Mouse (Mus musculus) forebrain, embryonic 10.5 days (tissue): ENCODE data around the gene Smyd4. TPM values are rescaled to one million over a fixed set of nuclear protein-coding genes. Genes with fewer than 3 reads are reported as not detected.
A peak's percentile ranks its signal among the peaks of the same experiment; 100 is the strongest.
"Not testable (repeated sequence)": the region's sequence is repeated elsewhere in the genome, so short reads cannot be mapped to it uniquely, and the experiment has no call there.

Experiments
- DNase-seq: peaks from one replicate; pipeline ENCODE4 v3.0.0-alpha.2; 2017; ENCODE audit warnings: low spot score; ENCODE audit errors: extremely low spot score
- H3K27ac ChIP-seq: fragments of 300-500 bp; sonication (generic); 2 replicates; pipeline ENCODE4 v1.5.1; 2016; ENCODE audit warnings: mild to moderate bottlenecking
- H3K27me3 ChIP-seq: fragments of 300-500 bp; sonication (generic); 2 replicates; pipeline ENCODE4 v1.6.1; 2016; ENCODE audit warnings: mild to moderate bottlenecking; ENCODE audit not compliant: poor library complexity, severe bottlenecking
- H3K36me3 ChIP-seq: fragments of 300-500 bp; sonication (generic); replicated peaks from 2 replicates; pipeline ENCODE4 v1.6.1; 2016; ENCODE audit warnings: mild to moderate bottlenecking, moderate library complexity
- H3K4me1 ChIP-seq: fragments of 300-500 bp; sonication (generic); 2 replicates; pipeline ENCODE4 v1.6.1; 2016
- H3K4me3 ChIP-seq: fragments of 300-500 bp; sonication (generic); 2 replicates; pipeline ENCODE4 v1.5.1; 2016; ENCODE audit warnings: mild to moderate bottlenecking, moderate library complexity
- H3K9me3 ChIP-seq: fragments of 300-500 bp; sonication (generic); 2 replicates; pipeline ENCODE4 v1.6.1; 2016; ENCODE audit warnings: mild to moderate bottlenecking, moderate library complexity
- WGBS: fragments of 180-500 bp; shearing (Covaris S2); methylation state at CpG from one replicate; pipeline ENCODE4 v1.1.7; 2016; 5-methylcytosine and 5-hydroxymethylcytosine counted together
- polyA plus RNA-seq: library from polyadenylated mRNA; unstranded; fragments of >200 nt; fragmentation: Nextera tagmentation; extraction: Ambion mirVana; gene quantifications from 2 replicates; pipeline ENCODE4 v1.2.1, GENCODE M21; 2016

Gene Smyd4
- polyA plus RNA-seq, 1 experiment from 2014 or later: 20.4 TPM

- peaks cover 28% of the 10 kb centered on the region for H3K36me3 ChIP-seq
- H3K4me3 ChIP-seq: no peak overlapping the region
Measured at GRCm38 (mm10) chr11:75351225-75351624, 3.0 kb downstream of the Smyd4 start.

GRCm38 (mm10) chr11:75355475-75355874, 7.2 kb downstream of the Smyd4 start:
- H3K27ac ChIP-seq: no peak overlapping the region
- 95% methylated on average over 1 of the region's 1 CpGs for WGBS
- H3K27me3 ChIP-seq: no peaks in the 10 kb centered on the region
- no peak overlapping the region for H3K4me3 ChIP-seq
- peaks cover 32% of the 10 kb centered on the region for H3K36me3 ChIP-seq
- H3K9me3 ChIP-seq: no peaks in the 10 kb centered on the region
- no peak for DNase-seq
- H3K4me1 ChIP-seq: peaks cover 9% of the 10 kb centered on the region

More at GRCm38 (mm10) chr11:75351225-75351624, 3.0 kb downstream of the Smyd4 start:
- DNase-seq: no peak
- H3K9me3 ChIP-seq: no peaks in the 10 kb centered on the region
- no peak overlapping the region for H3K27ac ChIP-seq
- peaks cover 36% of the 10 kb centered on the region for H3K4me1 ChIP-seq
- H3K27me3 ChIP-seq: no peaks in the 10 kb centered on the region

- Histone ChIP-seq H3K9me3 (no peaks in the 10 kb centered on the region), H3K4me1 (no peaks in the 10 kb centered on the region), H3K4me3 (no peak overlapping the region), H3K27ac (no peak overlapping the region), H3K36me3 (no peaks in the 10 kb centered on the region), H3K27me3 (no peaks in the 10 kb centered on the region)
- 88% methylated on average over 1 of the region's 1 CpGs for WGBS
- no peak for DNase-seq
Measured at GRCm38 (mm10) chr11:75377125-75377524, 28.9 kb downstream of the Smyd4 start.

- not testable (repeated sequence) for H3K9me3 ChIP-seq, H3K36me3 ChIP-seq, H3K4me3 ChIP-seq, H3K27ac ChIP-seq, DNase-seq, H3K4me1 ChIP-seq, H3K27me3 ChIP-seq
- 89% methylated on average over 2 of the region's 2 CpGs for WGBS
Measured at GRCm38 (mm10) chr11:75378786-75379185, 30.6 kb downstream of the Smyd4 start.

GRCm38 (mm10) chr11:75383529-75383928, 35.3 kb downstream of the Smyd4 start:
- peaks cover 15% of the 10 kb centered on the region for H3K36me3 ChIP-seq
- H3K27me3 ChIP-seq, H3K27ac ChIP-seq, H3K9me3 ChIP-seq, DNase-seq, H3K4me3 ChIP-seq, H3K4me1 ChIP-seq: not testable (repeated sequence)
- 80% methylated on average over 3 of the region's 3 CpGs for WGBS

GRCm38 (mm10) chr11:75395611-75396010, 47.4 kb downstream of the Smyd4 start:
- H3K4me1 ChIP-seq: no peaks in the 10 kb centered on the region
- peaks cover 4% of the 10 kb centered on the region; the same call in 1 of the 2 replicates for H3K36me3 ChIP-seq
- no peak for DNase-seq
- no peaks in the 10 kb centered on the region for H3K27me3 ChIP-seq
- H3K4me3 ChIP-seq: no peak overlapping the region
- no peak overlapping the region for H3K27ac ChIP-seq
- WGBS: 92% methylated on average over 1 of the region's 1 CpGs
- no peaks in the 10 kb centered on the region for H3K9me3 ChIP-seq

GRCm38 (mm10) chr11:75397452-75397851, 49.2 kb downstream of the Smyd4 start:
- Histone ChIP-seq H3K9me3 (no peaks in the 10 kb centered on the region), H3K27ac (no peak overlapping the region), H3K36me3 (peaks cover 4% of the 10 kb centered on the region), H3K4me3 (no peak overlapping the region), H3K4me1 (no peaks in the 10 kb centered on the region), H3K27me3 (no peaks in the 10 kb centered on the region)
- no peak for DNase-seq
- 90% methylated on average over 7 of the region's 7 CpGs for WGBS

- 93% methylated on average over 11 of the region's 11 CpGs for WGBS
Measured at GRCm38 (mm10) chr11:75399411-75399841, 51.2 kb downstream of the Smyd4 start.

GRCm38 (mm10) chr11:75400099-75400498, 51.9 kb downstream of the Smyd4 start:
- 70% methylated on average over 9 of the region's 9 CpGs for WGBS
- Histone ChIP-seq H3K4me1 (no peaks in the 10 kb centered on the region), H3K4me3 (no peak overlapping the region), H3K27ac (no peak overlapping the region), H3K36me3 (peaks cover 4% of the 10 kb centered on the region), H3K27me3 (no peaks in the 10 kb centered on the region), H3K9me3 (no peaks in the 10 kb centered on the region)
- no peak for DNase-seq

More at GRCm38 (mm10) chr11:75399411-75399841, 51.2 kb downstream of the Smyd4 start:
- Histone ChIP-seq H3K4me3 (no peak overlapping the region), H3K36me3 (peaks cover 4% of the 10 kb centered on the region), H3K9me3 (no peaks in the 10 kb centered on the region), H3K27ac (no peak overlapping the region), H3K27me3 (no peaks in the 10 kb centered on the region), H3K4me1 (no peaks in the 10 kb centered on the region)
- DNase-seq: no peak

GRCm38 (mm10) chr11:75402271-75402690, 54.0 kb downstream of the Smyd4 start:
- H3K27ac ChIP-seq: no peak overlapping the region
- no peaks in the 10 kb centered on the region for H3K4me1 ChIP-seq
- 79% methylated on average over 5 of the region's 5 CpGs for WGBS
- peaks cover 10% of the 10 kb centered on the region for H3K36me3 ChIP-seq
- no peaks in the 10 kb centered on the region for H3K9me3 ChIP-seq
- H3K27me3 ChIP-seq: no peaks in the 10 kb centered on the region
- no peak overlapping the region for H3K4me3 ChIP-seq
- DNase-seq: peak; percentile 30

- Histone ChIP-seq H3K9me3 (no peaks in the 10 kb centered on the region), H3K27me3 (no peaks in the 10 kb centered on the region), H3K36me3 (peaks cover 10% of the 10 kb centered on the region), H3K4me3 (no peak overlapping the region), H3K4me1 (no peaks in the 10 kb centered on the region), H3K27ac (no peak overlapping the region)
- 76% methylated on average over 6 of the region's 6 CpGs for WGBS
- no peak for DNase-seq
Measured at GRCm38 (mm10) chr11:75403301-75404052, 55.2 kb downstream of the Smyd4 start.

GRCm38 (mm10) chr11:75404801-75405200, 56.6 kb downstream of the Smyd4 start:
- Histone ChIP-seq H3K4me3 (no peak overlapping the region), H3K9me3 (no peaks in the 10 kb centered on the region), H3K4me1 (no peaks in the 10 kb centered on the region), H3K27me3 (no peaks in the 10 kb centered on the region), H3K27ac (no peak overlapping the region), H3K36me3 (peaks cover 12% of the 10 kb centered on the region)
- DNase-seq: no peak
- WGBS: 92% methylated on average over 6 of the region's 6 CpGs

GRCm38 (mm10) chr11:75406104-75406503, 57.9 kb downstream of the Smyd4 start:
- Histone ChIP-seq H3K27me3 (no peaks in the 10 kb centered on the region), H3K9me3 (no peaks in the 10 kb centered on the region), H3K4me1 (peaks cover under 1% of the 10 kb centered on the region; the same call in 1 of the 2 replicates), H3K36me3 (peaks cover 24% of the 10 kb centered on the region), H3K4me3 (no peak overlapping the region), H3K27ac (no peak overlapping the region)
- 81% methylated on average over 4 of the region's 4 CpGs for WGBS
- DNase-seq: no peak
